In the genomic region with DNA sequence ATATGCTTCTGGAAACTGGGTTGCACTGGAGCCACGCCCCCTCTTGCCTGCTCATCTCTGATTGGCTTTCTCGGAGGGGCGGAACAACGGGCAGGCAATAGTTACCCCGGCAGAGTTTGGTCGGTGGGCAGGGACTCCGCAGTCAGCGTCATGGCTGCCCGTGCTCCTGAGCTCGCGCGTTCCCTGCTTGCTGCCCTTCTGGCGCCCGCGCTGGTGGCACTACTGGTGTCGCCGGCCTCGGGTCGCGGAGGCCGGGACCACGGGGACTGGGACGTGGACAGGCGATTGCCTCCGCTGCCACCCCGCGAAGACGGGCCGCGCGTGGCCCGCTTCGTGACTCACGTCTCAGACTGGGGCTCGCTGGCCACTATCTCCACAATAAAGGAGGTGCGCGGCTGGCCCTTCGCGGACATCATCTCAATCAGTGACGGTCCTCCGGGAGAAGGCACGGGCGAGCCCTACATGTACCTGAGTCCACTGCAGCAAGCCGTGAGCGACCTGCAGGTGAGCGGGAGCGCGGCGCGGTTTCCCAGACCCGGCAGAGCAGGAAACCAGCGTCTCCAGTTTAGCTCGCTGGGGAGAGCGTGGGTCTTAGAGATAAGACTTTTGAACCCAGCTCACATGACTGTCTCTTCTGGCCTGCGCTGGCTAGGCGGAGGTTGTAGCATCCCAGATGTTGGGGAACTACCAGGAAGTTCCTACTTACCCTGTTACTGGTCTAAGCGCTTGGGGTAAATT, we compare ENCODE assay signal across 8 mouse cellular contexts. TPM values are rescaled to one million over a fixed set of nuclear protein-coding genes. Genes with fewer than 3 reads are reported as not detected.
DNase-seq lines count a peak whose midpoint lies in the region; ATAC-seq and TF ChIP-seq lines count a peak whose summit lies in the region.

TSS of gene Creg1 (plus strand) at position 112 of the 738 bp plus-strand sequence.

- no peak within 1 kb of the TSS for H3K27ac ChIP-seq in cortical plate, adult 2 months (ENCODE audit: insufficient read depth, low read length)

- H3K4me3 ChIP-seq in cortical plate, adult 2 months (ENCODE audit: insufficient read depth, low read length) = peak within 1 kb of the TSS; percentile 78

- ATAC-seq in activated CD4-positive, CD25-positive, alpha-beta regulatory T cell, adult 4 months = peak; percentile 97
- ATAC-seq in inflammation-experienced regulatory T-cells, adult 6 months = peak; percentile 99
- ATAC-seq in megakaryocyte-erythroid progenitor cell, adult 5-6 weeks (replicated peaks; ENCODE audit: low FRiP score, low TSS enrichment, poor library complexity, severe bottlenecking) = peak; percentile 81

- H3K4me1 ChIP-seq in cortical plate, adult 2 months (ENCODE audit: control insufficient read depth, insufficient read depth, low read length) = peaks cover 3% of the 10 kb centered on the region; the same call in 1 of the 2 replicates

- TF ChIP-seq POLR2A in cortical plate, adult 2 months (IDR thresholded peaks at IDR 0.05; ENCODE audit: extremely low read depth, insufficient read depth, low read length) = peak; percentile 98

- no peak for TF ChIP-seq CTCF in cortical plate, adult 2 months (IDR thresholded peaks at IDR 0.05; ENCODE audit: extremely low read depth, insufficient read depth, low read length)

- peak; percentile 91 for DNase-seq in gastrocnemius, postnatal 10 days
- DNase-seq in left cerebral cortex, postnatal 10 days (ENCODE audit: extremely low spot score in 1 of 2, low spot score in 2 of 2) = peak; percentile 92 to 96
- peak; percentile 92 for DNase-seq in right cerebral cortex, postnatal 25 days
- DNase-seq in urinary bladder, postnatal 4 days (ENCODE audit: low spot score in 2 of 2) = peak; percentile 84 to 92

- intact Hi-C loops in left cerebral cortex, postnatal 10 days (cut with DNase I) = no loop called here

RNA-seq across cellular contexts. Expression of gene Creg1, which starts in this region (rescaled TPM):
- 10 to 100 TPM; 24.1 to 24.2 TPM for polyA plus RNA-seq in activated CD4-positive, CD25-positive, alpha-beta regulatory T cell, adult 4 months (2017; shearing (Covaris generic))
- 31.8 and 35.0 TPM in 2 replicates for polyA plus RNA-seq in cortical plate, adult 2 months (2012; rRNA removed)
- 10 to 100 TPM; 37.2 to 42.5 TPM for total RNA-seq in gastrocnemius, postnatal 10 days (2021)
- 10 to 100 TPM; 15.6 to 20.4 (median 17.6) TPM for polyA plus RNA-seq in inflammation-experienced regulatory T-cells, adult 6 months (2017; shearing (Covaris generic))
- 10 to 100 TPM; 22.4 to 23.1 TPM for total RNA-seq in left cerebral cortex, postnatal 10 days (2021)
- total RNA-seq in megakaryocyte-erythroid progenitor cell, adult 5-6 weeks (2014; fragmentation: Nextera tagmentation) = 189 and 232 TPM in 2 replicates
- total RNA-seq in megakaryocyte-erythroid progenitor cell, adult 5-6 weeks (2017) = 159 and 165 TPM in 2 replicates
